Mouse (Mus musculus) natural killer cell, adult 2 months (primary cell): ENCODE data around the gene G3bp1.

Experiments
- DNase-seq, 2 experiments: peaks; one replicate each; pipeline ENCODE4 v3.0.0; 2022; ENCODE audit warnings: low spot score in 2 of 2

G3bp1 gene

GRCm38 (mm10) chr11:55469048-55469843 is at the start of gene G3bp1:
TSS of gene G3bp1 (plus strand) at chr11:55469685.
- DNase-seq, result peak; percentile 99

GRCm38 (mm10) chr11:55422978-55423377 is 46.5 kb upstream of the G3bp1 start, which contains the start of gene Sparc:
TSS of gene Sparc (minus strand) at chr11:55423183.
- DNase-seq, result no peak

GRCm38 (mm10) chr11:55423756-55424155 is 45.7 kb upstream of the G3bp1 start:
- no peak for DNase-seq

- DNase-seq, result no peak
These were observed 44.6 kb upstream of the G3bp1 start for GRCm38 (mm10) chr11:55424746-55425360.

GRCm38 (mm10) chr11:55428186-55429012 is 41.1 kb upstream of the G3bp1 start:
- DNase-seq, result no peak

GRCm38 (mm10) chr11:55429973-55430372 is 39.5 kb upstream of the G3bp1 start:
- no peak for DNase-seq

GRCm38 (mm10) chr11:55432981-55433380 is 36.5 kb upstream of the G3bp1 start:
- DNase-seq, result no peak

GRCm38 (mm10) chr11:55436089-55436488 is 33.4 kb upstream of the G3bp1 start:
- DNase-seq, result no peak

GRCm38 (mm10) chr11:55438031-55438430 is 31.5 kb upstream of the G3bp1 start:
- DNase-seq, result no peak

- no peak for DNase-seq
These were observed 29.8 kb upstream of the G3bp1 start for GRCm38 (mm10) chr11:55439718-55440117.

GRCm38 (mm10) chr11:55444772-55445171 is 24.7 kb upstream of the G3bp1 start:
- no peak for DNase-seq

- DNase-seq, result peak; percentile 37 to 52
These were observed 22.9 kb upstream of the G3bp1 start for GRCm38 (mm10) chr11:55446579-55446978.

GRCm38 (mm10) chr11:55449531-55449930 is 20.0 kb upstream of the G3bp1 start:
- no peak for DNase-seq

- no peak for DNase-seq
These were observed 19.2 kb upstream of the G3bp1 start for GRCm38 (mm10) chr11:55450311-55450710.

GRCm38 (mm10) chr11:55453640-55454039 is 15.8 kb upstream of the G3bp1 start:
- DNase-seq, result no peak

GRCm38 (mm10) chr11:55455166-55455565 is 14.3 kb upstream of the G3bp1 start:
- DNase-seq, result no peak

- no peak for DNase-seq
These were observed 11.0 kb upstream of the G3bp1 start for GRCm38 (mm10) chr11:55458501-55458900.

GRCm38 (mm10) chr11:55459850-55460558 is 9.5 kb upstream of the G3bp1 start:
- DNase-seq, result no peak

- DNase-seq, result no peak
These were observed 8.9 kb upstream of the G3bp1 start for GRCm38 (mm10) chr11:55460559-55461018.

GRCm38 (mm10) chr11:55461019-55461645 is 8.4 kb upstream of the G3bp1 start, which contains the start of gene Atox1:
TSS of gene Atox1 (minus strand) at chr11:55461239.
- DNase-seq, result peak; percentile 92

- no peak for DNase-seq
These were observed 7.3 kb upstream of the G3bp1 start for GRCm38 (mm10) chr11:55462149-55462548.
